Mouse (Mus musculus) intestine, postnatal 0 days (tissue): ENCODE measurements around the gene Prdm16. TPM values are rescaled to one million over a fixed set of nuclear protein-coding genes. Genes with fewer than 3 reads are reported as not detected.

Experiments
- ATAC-seq: fragments of 200-750 bp; cut with Nextera tagmentation; 2 replicates; pipeline ENCODE4 v1.8.0; 2017; ENCODE audit warnings: mild to moderate bottlenecking, moderate TSS enrichment, moderate library complexity
- H3K27ac ChIP-seq: fragments of 300-500 bp; sonication (generic); 2 replicates; pipeline ENCODE4 v1.5.1; 2014; ENCODE audit warnings: mild to moderate bottlenecking, low read depth, low read length, moderate library complexity
- H3K27me3 ChIP-seq: fragments of 300-500 bp; sonication (generic); replicated peaks from 2 replicates; pipeline ENCODE4 v1.6.1; 2014; ENCODE audit warnings: low read length, mixed read lengths; ENCODE audit not compliant: control insufficient read depth, insufficient read depth
- H3K36me3 ChIP-seq: fragments of 300-500 bp; sonication (generic); 2 replicates; pipeline ENCODE4 v1.6.1; 2014; ENCODE audit warnings: mild to moderate bottlenecking, moderate library complexity; ENCODE audit not compliant: control insufficient read depth, insufficient read depth
- H3K4me1 ChIP-seq: fragments of 300-500 bp; sonication (generic); replicated peaks from 2 replicates; pipeline ENCODE4 v1.6.1; 2014; ENCODE audit warnings: antibody characterized with exemption, low read length, mixed read lengths; ENCODE audit not compliant: control insufficient read depth, insufficient read depth
- H3K4me2 ChIP-seq: fragments of 300-500 bp; sonication (generic); replicated peaks from 2 replicates; pipeline ENCODE4 v1.6.1; 2014; ENCODE audit warnings: low read depth, mild to moderate bottlenecking, moderate library complexity
- H3K4me3 ChIP-seq: fragments of 300-500 bp; sonication (generic); 2 replicates; pipeline ENCODE4 v1.5.1; 2014; ENCODE audit warnings: low read depth, low read length
- H3K9ac ChIP-seq: fragments of 300-500 bp; sonication (generic); 2 replicates; pipeline ENCODE4 v1.6.1; 2014; ENCODE audit warnings: mild to moderate bottlenecking, low read depth, low read length
- H3K9me3 ChIP-seq: fragments of 300-500 bp; sonication (generic); 2 replicates; pipeline ENCODE4 v1.6.1; 2016; ENCODE audit warnings: mixed run types; ENCODE audit not compliant: control insufficient read depth
- CTCF ChIP-seq: sonication (generic); IDR thresholded peaks from 2 replicates; pipeline ENCODE4 v1.5.1; 2016; ENCODE audit warnings: low read depth, mild to moderate bottlenecking, control low read depth, antibody characterized with exemption, moderate library complexity
- WGBS: fragments of 180-500 bp; shearing (Covaris S2); extraction: QIAGEN DNeasy Blood & Tissue Kit; methylation state at CpG from one replicate; pipeline ENCODE4 v1.1.7; 2014; 5-methylcytosine and 5-hydroxymethylcytosine counted together
- polyA plus RNA-seq: library from polyadenylated mRNA; unstranded; fragments of >200 nt; fragmentation: Nextera tagmentation; extraction: Ambion mirVana; gene quantifications from 2 replicates; pipeline ENCODE4 v1.2.1, GENCODE M21; 2015

Gene Prdm16
- polyA plus RNA-seq, 1 experiment from 2014 or later: 9.0 TPM

GRCm38 (mm10) chr4:154445721-154446120 lies 191.0 kb downstream of the Prdm16 start:
- Histone ChIP-seq H3K9me3 (no peaks in the 10 kb centered on the region), H3K9ac (no peak overlapping the region), H3K36me3 (no peaks in the 10 kb centered on the region), H3K4me3 (no peak overlapping the region), H3K4me2 (no peak overlapping the region), H3K4me1 (no peaks in the 10 kb centered on the region; the same call in 1 of the 2 replicates), H3K27me3 (no peaks in the 10 kb centered on the region), H3K27ac (no peak overlapping the region)
- WGBS: 74% methylated on average over 9 of the region's 9 CpGs
- ATAC-seq: no peak
- TF ChIP-seq CTCF: no peak

DNA sequence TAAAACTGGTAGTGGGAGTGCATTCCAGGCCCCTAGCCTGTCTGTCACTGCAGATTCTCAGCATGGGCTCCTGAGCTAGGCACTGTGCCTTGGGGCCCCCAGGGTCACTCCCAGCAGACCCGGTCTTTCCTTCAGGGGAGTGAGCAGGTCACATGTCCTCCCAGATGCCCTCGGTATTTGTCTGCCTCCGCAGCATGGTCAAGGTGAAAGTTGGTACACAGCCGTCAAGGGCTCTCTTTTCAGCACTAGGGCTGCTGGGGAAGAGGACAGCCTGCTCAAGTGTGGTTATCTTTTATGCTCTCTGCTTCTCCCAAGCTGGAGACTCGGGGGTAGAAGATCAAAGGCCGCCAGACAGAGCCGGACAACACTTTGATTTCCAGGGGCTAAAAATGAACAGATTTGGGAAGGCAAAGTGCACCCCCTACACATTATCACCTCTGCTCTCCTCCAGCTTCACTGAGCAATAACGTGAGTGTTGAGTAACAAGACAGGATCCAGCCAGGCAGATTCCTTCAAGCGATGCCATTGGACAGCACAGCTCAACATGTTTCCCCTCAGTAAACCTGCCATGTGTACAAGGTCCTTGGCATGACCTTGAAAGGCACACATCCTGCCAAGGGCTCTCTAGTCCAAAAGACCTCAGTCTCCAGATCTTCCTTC lies 193.9 kb downstream of the Prdm16 start:
- no peaks in the 10 kb centered on the region for H3K9me3 ChIP-seq
- H3K9ac ChIP-seq: no peak overlapping the region
- no peak overlapping the region for H3K4me2 ChIP-seq
- H3K4me3 ChIP-seq: no peak overlapping the region
- WGBS: 37% methylated on average over 9 of the region's 9 CpGs
- no peaks in the 10 kb centered on the region for H3K36me3 ChIP-seq
- no peak for TF ChIP-seq CTCF
- no peak overlapping the region for H3K27ac ChIP-seq
- ATAC-seq: no peak
- H3K4me1 ChIP-seq: no peaks in the 10 kb centered on the region
- H3K27me3 ChIP-seq: no peaks in the 10 kb centered on the region

GRCm38 (mm10) chr4:154439455-154440052 lies 197.1 kb downstream of the Prdm16 start:
- Histone ChIP-seq H3K4me1 (no peaks in the 10 kb centered on the region), H3K27me3 (no peaks in the 10 kb centered on the region), H3K4me2 (no peak overlapping the region), H3K4me3 (no peak overlapping the region), H3K9ac (no peak overlapping the region), H3K36me3 (no peaks in the 10 kb centered on the region), H3K27ac (no peak overlapping the region), H3K9me3 (no peaks in the 10 kb centered on the region)
- WGBS: 71% methylated on average over 14 of the region's 14 CpGs
- ATAC-seq: no peak
- peak; percentile 29; the same call in 1 of the 2 replicates for TF ChIP-seq CTCF

DNA sequence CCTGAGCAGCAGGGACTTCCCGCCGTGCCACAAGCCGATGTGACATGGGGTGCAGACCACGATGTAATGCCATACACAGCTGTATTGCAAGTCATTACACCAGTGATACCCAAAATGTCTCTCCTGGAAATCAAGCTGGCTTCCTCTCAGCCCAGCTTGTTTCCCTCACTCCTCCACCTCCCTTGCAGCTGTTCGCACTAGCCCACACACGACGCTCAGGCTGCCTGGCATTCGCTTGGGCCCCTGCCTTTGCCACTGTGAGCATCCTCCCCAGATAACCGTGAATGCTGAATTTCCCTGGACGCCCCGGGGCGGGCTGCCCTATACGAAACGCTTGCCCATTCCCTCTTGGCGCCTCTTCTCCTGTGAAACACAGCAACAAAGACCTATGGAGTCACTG lies 198.1 kb downstream of the Prdm16 start:
- ATAC-seq: no peak

GRCm38 (mm10) chr4:154429770-154430169 lies 206.9 kb downstream of the Prdm16 start:
- Histone ChIP-seq H3K36me3 (no peaks in the 10 kb centered on the region), H3K9me3 (no peaks in the 10 kb centered on the region), H3K4me1 (no peaks in the 10 kb centered on the region), H3K27ac (no peak overlapping the region), H3K4me3 (no peak overlapping the region), H3K4me2 (no peak overlapping the region), H3K27me3 (no peaks in the 10 kb centered on the region), H3K9ac (no peak overlapping the region)
- 54% methylated on average over 2 of the region's 2 CpGs for WGBS
- ATAC-seq: no peak
- no peak for TF ChIP-seq CTCF

More for the DNA sequence above, 198.1 kb downstream of the Prdm16 start:
- Histone ChIP-seq H3K36me3 (no peaks in the 10 kb centered on the region), H3K4me1 (no peaks in the 10 kb centered on the region), H3K4me3 (no peak overlapping the region), H3K9me3 (no peaks in the 10 kb centered on the region), H3K9ac (no peak overlapping the region), H3K4me2 (no peak overlapping the region), H3K27me3 (no peaks in the 10 kb centered on the region), H3K27ac (no peak overlapping the region)
- no peak for TF ChIP-seq CTCF
- 84% methylated on average over 15 of the region's 15 CpGs for WGBS

DNA sequence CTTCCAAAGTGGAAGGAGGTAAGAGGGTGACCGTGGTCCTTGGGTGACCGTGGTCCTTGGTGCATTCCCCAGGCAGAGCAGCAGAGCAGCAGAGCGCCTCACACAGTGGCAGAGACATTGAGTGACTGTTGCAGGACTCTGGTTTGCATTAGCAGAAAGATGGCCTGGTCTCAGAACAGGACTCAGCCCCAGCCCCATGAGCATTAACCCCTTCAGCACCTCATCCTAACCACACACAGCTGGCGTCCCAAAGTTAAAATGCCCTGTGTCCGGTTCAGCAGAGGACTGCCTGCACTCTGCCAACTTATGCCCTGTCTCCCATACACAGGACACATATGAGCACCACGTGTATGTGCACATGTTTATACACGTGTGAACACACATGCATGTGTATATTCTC lies 209.8 kb downstream of the Prdm16 start:
- Histone ChIP-seq H3K4me1 (no peaks in the 10 kb centered on the region), H3K9me3 (no peaks in the 10 kb centered on the region), H3K27me3 (no peaks in the 10 kb centered on the region), H3K4me2 (no peak overlapping the region), H3K4me3 (no peak overlapping the region), H3K9ac (no peak overlapping the region), H3K36me3 (no peaks in the 10 kb centered on the region), H3K27ac (no peak overlapping the region)
- 73% methylated on average over 7 of the region's 7 CpGs for WGBS
- TF ChIP-seq CTCF: no peak
- no peak for ATAC-seq
